Mouse (Mus musculus) stomach, embryonic 15.5 days (tissue): ENCODE measurements around the gene Muc4. TPM values are rescaled to one million over a fixed set of nuclear protein-coding genes. Genes with fewer than 3 reads are reported as not detected.
A peak's percentile ranks its signal among the peaks of the same experiment; 100 is the strongest.

Experiments
- ATAC-seq: fragments of 200-750 bp; cut with Nextera tagmentation; 2 replicates; pipeline ENCODE4 v1.8.0; 2017; ENCODE audit warnings: low read depth, moderate number of reproducible peaks, moderate TSS enrichment; ENCODE audit not compliant: insufficient read depth, low FRiP score
- H3K27ac ChIP-seq: fragments of 300-500 bp; sonication (generic); 2 replicates; pipeline ENCODE4 v1.5.1; 2015; ENCODE audit warnings: mild to moderate bottlenecking, inconsistent platforms
- H3K27me3 ChIP-seq: fragments of 300-500 bp; sonication (generic); replicated peaks from 2 replicates; pipeline ENCODE4 v1.6.1; 2015; ENCODE audit warnings: inconsistent platforms
- H3K36me3 ChIP-seq: fragments of 300-500 bp; sonication (generic); 2 replicates; pipeline ENCODE4 v1.6.1; 2015; ENCODE audit warnings: inconsistent platforms
- H3K4me1 ChIP-seq: fragments of 300-500 bp; sonication (generic); 2 replicates; pipeline ENCODE4 v1.6.1; 2015; ENCODE audit warnings: inconsistent platforms
- H3K4me2 ChIP-seq: fragments of 300-500 bp; sonication (generic); 2 replicates; pipeline ENCODE4 v1.6.1; 2015; ENCODE audit warnings: mild to moderate bottlenecking, inconsistent platforms
- H3K4me3 ChIP-seq: fragments of 300-500 bp; sonication (generic); replicated peaks from 2 replicates; pipeline ENCODE4 v1.5.1; 2015; ENCODE audit warnings: inconsistent platforms
- H3K9ac ChIP-seq: fragments of 300-500 bp; sonication (generic); 2 replicates; pipeline ENCODE4 v1.6.1; 2015; ENCODE audit warnings: inconsistent platforms
- H3K9me3 ChIP-seq: fragments of 300-500 bp; sonication (generic); 2 replicates; pipeline ENCODE4 v1.6.1; 2016; ENCODE audit warnings: inconsistent platforms
- WGBS: fragments of 180-500 bp; shearing (Covaris S2); methylation state at CpG from one replicate; pipeline ENCODE4 v1.1.7; 2015; 5-methylcytosine and 5-hydroxymethylcytosine counted together
- polyA plus RNA-seq: library from polyadenylated mRNA; unstranded; fragments of >200 nt; fragmentation: Nextera tagmentation; extraction: Ambion mirVana; gene quantifications from 2 replicates; pipeline ENCODE4 v1.2.1, GENCODE M21; 2015

Gene Muc4
- 6.4 and 7.3 TPM in 2 replicates for polyA plus RNA-seq

- no peak for ATAC-seq
- 91% methylated on average over 2 of the region's 2 CpGs for WGBS
- Histone ChIP-seq H3K27me3 (no peaks in the 10 kb centered on the region), H3K9me3 (no peaks in the 10 kb centered on the region), H3K36me3 (no peaks in the 10 kb centered on the region), H3K4me3 (0 out of 2 replicates have a peak within 1 kb of the TSS, but pooled peaks have one; percentile 5), H3K4me2 (peak within 1 kb of the TSS; percentile 16; the same call in 1 of the 2 replicates), H3K27ac (peak within 1 kb of the TSS; percentile 72), H3K9ac (no peak within 1 kb of the TSS), H3K4me1 (0 out of 2 replicates have a peak, but pooled peaks cover 4% of the 10 kb centered on the region)
Observed at GRCm38 (mm10) chr16:32735586-32735985, at the start of gene Muc4. TSS of gene Muc4 (plus strand) at chr16:32735886.

GRCm38 (mm10) chr16:32685998-32686397 lies 49.7 kb upstream of the Muc4 start:
- no peaks in the 10 kb centered on the region for H3K9me3 ChIP-seq
- no peaks in the 10 kb centered on the region; the same call in 1 of the 2 replicates for H3K4me1 ChIP-seq
- no peaks in the 10 kb centered on the region for H3K27me3 ChIP-seq
- H3K36me3 ChIP-seq = peaks cover 10% of the 10 kb centered on the region
- ATAC-seq = no peak
- H3K4me2 ChIP-seq = no peak overlapping the region
- H3K27ac ChIP-seq = no peak overlapping the region
- no peak overlapping the region for H3K9ac ChIP-seq
- H3K4me3 ChIP-seq = no peak overlapping the region
- WGBS = 48% methylated on average over 5 of the region's 5 CpGs

GRCm38 (mm10) chr16:32687221-32687620 lies 48.5 kb upstream of the Muc4 start:
- H3K4me1 ChIP-seq = no peaks in the 10 kb centered on the region; the same call in 1 of the 2 replicates
- no peak for ATAC-seq
- no peak overlapping the region for H3K9ac ChIP-seq
- WGBS = 80% methylated on average over 5 of the region's 5 CpGs
- H3K27ac ChIP-seq = no peak overlapping the region
- no peaks in the 10 kb centered on the region for H3K9me3 ChIP-seq
- H3K4me2 ChIP-seq = no peak overlapping the region
- peaks cover 7% of the 10 kb centered on the region for H3K36me3 ChIP-seq
- H3K27me3 ChIP-seq = no peaks in the 10 kb centered on the region
- no peak overlapping the region for H3K4me3 ChIP-seq

- H3K36me3 ChIP-seq = no peaks in the 10 kb centered on the region
- peak; percentile 65; the same call in 1 of the 2 replicates for ATAC-seq
- H3K9me3 ChIP-seq = no peaks in the 10 kb centered on the region
- H3K4me3 ChIP-seq = no peak overlapping the region
- H3K27me3 ChIP-seq = no peaks in the 10 kb centered on the region
- no peaks in the 10 kb centered on the region; the same call in 1 of the 2 replicates for H3K4me1 ChIP-seq
- WGBS = 37% methylated on average over 4 of the region's 4 CpGs
- no peak overlapping the region for H3K9ac ChIP-seq
- H3K4me2 ChIP-seq = no peak overlapping the region
- no peak overlapping the region for H3K27ac ChIP-seq
Observed at GRCm38 (mm10) chr16:32688770-32689169, 46.9 kb upstream of the Muc4 start.

- no peaks in the 10 kb centered on the region; the same call in 1 of the 2 replicates for H3K4me1 ChIP-seq
- H3K4me2 ChIP-seq = no peak overlapping the region
- H3K27me3 ChIP-seq = no peaks in the 10 kb centered on the region
- peak; percentile 61; the same call in 1 of the 2 replicates for ATAC-seq
- H3K9ac ChIP-seq = no peak overlapping the region
- H3K9me3 ChIP-seq = no peaks in the 10 kb centered on the region
- no peaks in the 10 kb centered on the region for H3K36me3 ChIP-seq
- 5% methylated on average over 9 of the region's 9 CpGs for WGBS
- no peak overlapping the region for H3K27ac ChIP-seq
- no peak overlapping the region for H3K4me3 ChIP-seq
Observed at GRCm38 (mm10) chr16:32689501-32689900, 46.2 kb upstream of the Muc4 start.

GRCm38 (mm10) chr16:32696841-32697464 lies 38.7 kb upstream of the Muc4 start:
- no peak for ATAC-seq
- H3K27ac ChIP-seq = no peak overlapping the region
- H3K4me1 ChIP-seq = 0 out of 2 replicates have a peak, but pooled peaks cover 5% of the 10 kb centered on the region
- 39% methylated on average over 7 of the region's 7 CpGs for WGBS
- no peak overlapping the region for H3K9ac ChIP-seq
- no peaks in the 10 kb centered on the region for H3K9me3 ChIP-seq
- no peaks in the 10 kb centered on the region for H3K36me3 ChIP-seq
- H3K27me3 ChIP-seq = no peaks in the 10 kb centered on the region
- H3K4me2 ChIP-seq = no peak overlapping the region
- no peak overlapping the region for H3K4me3 ChIP-seq

GRCm38 (mm10) chr16:32697665-32698446 lies 37.8 kb upstream of the Muc4 start:
- Histone ChIP-seq H3K27me3 (no peaks in the 10 kb centered on the region), H3K4me2 (no peak overlapping the region), H3K9me3 (no peaks in the 10 kb centered on the region), H3K4me3 (no peak overlapping the region), H3K9ac (no peak overlapping the region), H3K27ac (no peak overlapping the region), H3K36me3 (no peaks in the 10 kb centered on the region), H3K4me1 (0 out of 2 replicates have a peak, but pooled peaks cover 5% of the 10 kb centered on the region)
- ATAC-seq = 0 out of 2 replicates have a peak, but pooled peaks have one; percentile 25
- 87% methylated on average over 22 of the region's 22 CpGs for WGBS

GRCm38 (mm10) chr16:32698550-32698949 lies 37.1 kb upstream of the Muc4 start:
- no peaks in the 10 kb centered on the region for H3K9me3 ChIP-seq
- 33% methylated on average over 7 of the region's 7 CpGs for WGBS
- no peaks in the 10 kb centered on the region for H3K36me3 ChIP-seq
- no peak overlapping the region for H3K27ac ChIP-seq
- H3K4me2 ChIP-seq = no peak overlapping the region
- no peaks in the 10 kb centered on the region for H3K27me3 ChIP-seq
- H3K4me1 ChIP-seq = 0 out of 2 replicates have a peak, but pooled peaks cover 5% of the 10 kb centered on the region
- no peak for ATAC-seq
- H3K9ac ChIP-seq = no peak overlapping the region
- H3K4me3 ChIP-seq = no peak overlapping the region

GRCm38 (mm10) chr16:32703312-32703912 lies 32.3 kb upstream of the Muc4 start:
- H3K4me2 ChIP-seq = no peak overlapping the region
- peak overlapping the region; percentile 4; the same call in 1 of the 2 replicates for H3K27ac ChIP-seq
- no peak overlapping the region for H3K9ac ChIP-seq
- H3K27me3 ChIP-seq = no peaks in the 10 kb centered on the region
- ATAC-seq = no peak
- no peak overlapping the region for H3K4me3 ChIP-seq
- no peaks in the 10 kb centered on the region for H3K9me3 ChIP-seq
- WGBS = 61% methylated on average over 9 of the region's 9 CpGs
- H3K36me3 ChIP-seq = no peaks in the 10 kb centered on the region
- peaks cover 19% of the 10 kb centered on the region; the same call in 1 of the 2 replicates for H3K4me1 ChIP-seq

- H3K9me3 ChIP-seq = no peaks in the 10 kb centered on the region
- no peak for ATAC-seq
Observed at GRCm38 (mm10) chr16:32705606-32706005, 30.1 kb upstream of the Muc4 start.

GRCm38 (mm10) chr16:32707111-32707823 lies 28.4 kb upstream of the Muc4 start:
- no peak overlapping the region for H3K4me2 ChIP-seq
- H3K27ac ChIP-seq = peak overlapping the region; percentile 61
- H3K36me3 ChIP-seq = no peaks in the 10 kb centered on the region
- no peaks in the 10 kb centered on the region for H3K9me3 ChIP-seq
- WGBS = 54% methylated on average over 17 of the region's 17 CpGs
- no peak for ATAC-seq
- peaks cover 18% of the 10 kb centered on the region; the same call in 1 of the 2 replicates for H3K4me1 ChIP-seq
- H3K4me3 ChIP-seq = no peak overlapping the region
- H3K9ac ChIP-seq = no peak overlapping the region
- H3K27me3 ChIP-seq = no peaks in the 10 kb centered on the region

More at GRCm38 (mm10) chr16:32705606-32706005, 30.1 kb upstream of the Muc4 start:
- Histone ChIP-seq H3K27ac (no peak overlapping the region), H3K36me3 (no peaks in the 10 kb centered on the region), H3K27me3 (no peaks in the 10 kb centered on the region), H3K9ac (no peak overlapping the region), H3K4me1 (peaks cover 18% of the 10 kb centered on the region; the same call in 1 of the 2 replicates), H3K4me3 (no peak overlapping the region), H3K4me2 (no peak overlapping the region)
- 97% methylated on average over 3 of the region's 3 CpGs for WGBS
